Mouse (Mus musculus) stomach, postnatal 0 days (tissue): ENCODE data around the gene Ldb3.

Source experiments
- CTCF ChIP-seq: IDR thresholded peaks from 2 replicates; pipeline ENCODE4 v1.5.1; 2016; ENCODE audit warnings: antibody characterized with exemption, low read depth, mild to moderate bottlenecking, moderate library complexity
- EP300 ChIP-seq: optimal IDR thresholded peaks from 2 replicates; pipeline ENCODE3; 2016; ENCODE audit warnings: antibody characterized with exemption

DNA sequence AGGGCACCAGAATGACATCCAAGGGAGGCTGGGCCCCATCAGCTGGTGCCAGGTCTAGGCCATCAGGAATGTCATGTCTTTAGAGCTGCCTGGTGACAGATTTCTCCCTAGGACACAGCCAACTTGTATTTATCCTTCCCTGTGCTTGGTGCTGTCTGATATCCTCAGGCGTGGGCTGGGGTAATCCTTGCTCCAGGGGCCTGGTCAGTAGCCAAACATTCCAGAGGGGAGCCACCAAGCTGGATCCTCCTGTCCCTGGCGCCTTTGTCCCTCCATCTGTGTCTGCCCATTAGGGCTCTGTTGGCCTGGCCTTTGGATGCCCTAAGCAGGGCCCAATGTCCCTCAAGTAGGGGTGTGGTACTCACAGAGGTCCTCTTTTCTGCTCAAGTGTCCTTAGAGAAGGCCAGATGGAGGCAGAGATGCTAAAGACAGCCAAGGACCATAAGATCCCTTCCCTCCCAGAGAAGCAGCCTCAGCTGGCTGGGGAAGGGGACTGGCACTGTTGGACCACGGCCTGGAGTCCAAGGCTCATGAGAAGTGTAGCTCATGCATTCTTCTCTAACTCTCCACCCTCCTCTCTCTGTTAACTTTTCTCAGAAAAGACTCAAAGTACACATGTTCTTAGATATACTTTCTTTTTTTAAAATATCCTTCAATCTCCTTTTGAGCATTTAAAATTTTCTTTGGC is 5.6 kb downstream of the Ldb3 start:
- TF ChIP-seq CTCF: no peak
- no peak for TF ChIP-seq EP300
